Mouse (Mus musculus) embryonic facial prominence, embryonic 15.5 days (tissue): ENCODE measurements around the gene Vrk2. TPM values are rescaled to one million over a fixed set of nuclear protein-coding genes. Genes with fewer than 3 reads are reported as not detected.

Experiments
- ATAC-seq: fragments of 200-750 bp; cut with Nextera tagmentation; 2 replicates; pipeline ENCODE4 v1.8.0; 2017; ENCODE audit warnings: low read depth, moderate TSS enrichment; ENCODE audit not compliant: insufficient number of reproducible peaks, low FRiP score, low TSS enrichment
- H3K27ac ChIP-seq: fragments of 300-500 bp; sonication (generic); replicated peaks from 2 replicates; pipeline ENCODE4 v1.5.1; 2015; ENCODE audit warnings: mild to moderate bottlenecking, inconsistent platforms
- H3K27me3 ChIP-seq: fragments of 300-500 bp; sonication (generic); 2 replicates; pipeline ENCODE4 v1.6.1; 2015; ENCODE audit warnings: inconsistent platforms
- H3K36me3 ChIP-seq: fragments of 300-500 bp; sonication (generic); 2 replicates; pipeline ENCODE4 v1.6.1; 2015; ENCODE audit warnings: mild to moderate bottlenecking, inconsistent platforms
- H3K4me1 ChIP-seq: fragments of 300-500 bp; sonication (generic); 2 replicates; pipeline ENCODE4 v1.6.1; 2015; ENCODE audit warnings: inconsistent platforms
- H3K4me2 ChIP-seq: fragments of 300-500 bp; sonication (generic); replicated peaks from 2 replicates; pipeline ENCODE4 v1.6.1; 2015; ENCODE audit warnings: mild to moderate bottlenecking, inconsistent platforms
- H3K4me3 ChIP-seq: fragments of 300-500 bp; sonication (generic); replicated peaks from 2 replicates; pipeline ENCODE4 v1.5.1; 2015; ENCODE audit warnings: mild to moderate bottlenecking, inconsistent platforms
- H3K9ac ChIP-seq: fragments of 300-500 bp; sonication (generic); 2 replicates; pipeline ENCODE4 v1.6.1; 2015; ENCODE audit warnings: inconsistent platforms
- H3K9me3 ChIP-seq: fragments of 300-500 bp; sonication (generic); replicated peaks from 2 replicates; pipeline ENCODE4 v1.6.1; 2016; ENCODE audit warnings: inconsistent platforms
- WGBS: fragments of 180-500 bp; shearing (Covaris S2); methylation state at CpG from one replicate; pipeline ENCODE4 v1.1.7; 2015; 5-methylcytosine and 5-hydroxymethylcytosine counted together
- polyA plus RNA-seq: library from polyadenylated mRNA; unstranded; fragments of >200 nt; fragmentation: Nextera tagmentation; extraction: Ambion mirVana; gene quantifications from 2 replicates; pipeline ENCODE4 v1.2.1, GENCODE M21; 2015

The Vrk2 gene
- polyA plus RNA-seq = 20.3 and 21.2 TPM in 2 replicates

- H3K27ac ChIP-seq = peak within 1 kb of the TSS; percentile 87
- 1% methylated on average over 53 of the region's 60 CpGs for WGBS
- H3K9me3 ChIP-seq = no peaks in the 10 kb centered on the region
- peaks cover 6% of the 10 kb centered on the region for H3K4me1 ChIP-seq
- H3K4me3 ChIP-seq = peak within 1 kb of the TSS; percentile 68
- H3K9ac ChIP-seq = peak within 1 kb of the TSS; percentile 53; the same call in 1 of the 2 replicates
- H3K36me3 ChIP-seq = peaks cover 3% of the 10 kb centered on the region; the same call in 1 of the 2 replicates
- ATAC-seq = peak; percentile 98
- no peaks in the 10 kb centered on the region for H3K27me3 ChIP-seq
- peak within 1 kb of the TSS; percentile 55 for H3K4me2 ChIP-seq
Observed at GRCm38 (mm10) chr11:26593061-26594059, at the start of gene Vrk2, which contains the start of gene Gm6899. Gene Vrk2 (minus strand): TSS chr11:26593999. Gene Gm6899 (plus strand): TSS chr11:26593241.

- H3K36me3 ChIP-seq = no peaks in the 10 kb centered on the region
- H3K4me1 ChIP-seq = no peaks in the 10 kb centered on the region
- no peak overlapping the region for H3K4me3 ChIP-seq
- H3K27me3 ChIP-seq = no peaks in the 10 kb centered on the region
- H3K27ac ChIP-seq = no peak overlapping the region
- WGBS = 89% methylated on average over 1 of the region's 1 CpGs
- no peak for ATAC-seq
- H3K4me2 ChIP-seq = no peak overlapping the region
- no peaks in the 10 kb centered on the region for H3K9me3 ChIP-seq
- H3K9ac ChIP-seq = no peak overlapping the region
Observed at GRCm38 (mm10) chr11:26642141-26642540, 48.3 kb upstream of the Vrk2 start.

GRCm38 (mm10) chr11:26640314-26640785 lies 46.6 kb upstream of the Vrk2 start:
- H3K27ac ChIP-seq = no peak overlapping the region
- no peak for ATAC-seq
- no peak overlapping the region for H3K4me3 ChIP-seq
- H3K4me1 ChIP-seq = no peaks in the 10 kb centered on the region
- H3K36me3 ChIP-seq = no peaks in the 10 kb centered on the region
- no peaks in the 10 kb centered on the region for H3K27me3 ChIP-seq
- WGBS = 74% methylated on average over 8 of the region's 8 CpGs
- no peak overlapping the region for H3K9ac ChIP-seq
- H3K4me2 ChIP-seq = no peak overlapping the region
- no peaks in the 10 kb centered on the region for H3K9me3 ChIP-seq

GRCm38 (mm10) chr11:26636239-26636638 lies 42.4 kb upstream of the Vrk2 start:
- ATAC-seq = no peak
- Histone ChIP-seq H3K4me3 (no peak overlapping the region), H3K27me3 (no peaks in the 10 kb centered on the region), H3K4me2 (no peak overlapping the region), H3K27ac (no peak overlapping the region), H3K4me1 (no peaks in the 10 kb centered on the region), H3K9me3 (no peaks in the 10 kb centered on the region), H3K9ac (no peak overlapping the region), H3K36me3 (no peaks in the 10 kb centered on the region)
- WGBS = 77% methylated on average over 1 of the region's 1 CpGs

DNA sequence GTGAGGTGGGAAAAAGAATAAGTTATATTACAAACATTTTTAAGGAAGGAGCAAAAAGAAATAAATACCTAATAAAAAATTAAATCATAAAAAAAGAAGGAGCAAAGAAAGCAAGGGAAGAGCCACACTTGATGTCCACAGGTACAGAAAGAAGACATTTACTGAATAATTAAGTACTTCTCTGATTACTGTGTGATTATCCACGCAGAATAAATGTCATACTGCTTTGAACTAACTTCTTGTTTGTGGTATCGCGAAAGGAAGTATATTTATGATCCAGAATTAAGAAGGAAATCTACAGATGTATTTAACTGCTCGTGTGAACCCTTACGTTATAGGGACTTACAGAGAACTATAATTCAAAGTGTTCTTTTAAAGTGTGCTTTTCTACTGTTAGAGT lies 28.9 kb upstream of the Vrk2 start:
- no peaks in the 10 kb centered on the region for H3K4me1 ChIP-seq
- H3K4me2 ChIP-seq = no peak overlapping the region
- no peak overlapping the region for H3K4me3 ChIP-seq
- WGBS = 78% methylated on average over 5 of the region's 5 CpGs
- no peak overlapping the region for H3K27ac ChIP-seq
- no peaks in the 10 kb centered on the region for H3K27me3 ChIP-seq
- no peaks in the 10 kb centered on the region for H3K9me3 ChIP-seq
- no peaks in the 10 kb centered on the region for H3K36me3 ChIP-seq
- H3K9ac ChIP-seq = no peak overlapping the region
- ATAC-seq = no peak

- Histone ChIP-seq H3K4me2 (no peak overlapping the region), H3K9me3 (no peaks in the 10 kb centered on the region), H3K9ac (no peak overlapping the region), H3K27ac (no peak overlapping the region), H3K4me3 (no peak overlapping the region), H3K4me1 (no peaks in the 10 kb centered on the region), H3K27me3 (no peaks in the 10 kb centered on the region), H3K36me3 (no peaks in the 10 kb centered on the region)
- ATAC-seq = no peak
- 85% methylated on average over 2 of the region's 2 CpGs for WGBS
Observed at GRCm38 (mm10) chr11:26618475-26619223, 24.9 kb upstream of the Vrk2 start.

DNA sequence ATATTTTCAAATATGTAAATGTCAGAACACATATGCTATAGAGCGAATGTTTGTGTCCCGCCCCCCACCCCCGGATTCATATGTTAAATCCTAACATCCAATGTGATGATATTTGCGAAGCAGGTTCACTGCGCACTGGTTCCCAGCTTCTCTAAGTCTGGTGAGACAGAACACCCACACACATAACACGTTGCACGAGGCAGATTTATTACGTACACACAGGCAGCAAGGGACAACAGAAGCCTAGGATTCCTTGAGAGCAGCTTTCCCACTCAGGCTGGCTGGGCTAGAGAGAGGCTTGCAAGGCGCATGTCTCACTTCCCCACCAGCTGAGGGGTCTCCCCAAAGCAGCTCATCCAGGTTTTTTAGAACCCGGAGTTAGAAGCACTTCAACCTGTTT lies 15.0 kb upstream of the Vrk2 start:
- Histone ChIP-seq H3K4me2 (no peak overlapping the region), H3K27ac (no peak overlapping the region), H3K4me3 (no peak overlapping the region), H3K36me3 (no peaks in the 10 kb centered on the region), H3K9me3 (no peaks in the 10 kb centered on the region), H3K4me1 (no peaks in the 10 kb centered on the region), H3K27me3 (no peaks in the 10 kb centered on the region), H3K9ac (no peak overlapping the region)
- 68% methylated on average over 10 of the region's 10 CpGs for WGBS
- ATAC-seq = no peak

GRCm38 (mm10) chr11:26604061-26604655 lies 10.4 kb upstream of the Vrk2 start:
- Histone ChIP-seq H3K4me3 (no peak overlapping the region), H3K4me1 (no peaks in the 10 kb centered on the region), H3K4me2 (no peak overlapping the region), H3K36me3 (no peaks in the 10 kb centered on the region), H3K27me3 (no peaks in the 10 kb centered on the region), H3K27ac (no peak overlapping the region), H3K9ac (no peak overlapping the region), H3K9me3 (no peaks in the 10 kb centered on the region)
- WGBS = 97% methylated on average over 1 of the region's 1 CpGs
- no peak for ATAC-seq

GRCm38 (mm10) chr11:26601571-26602175 lies 7.9 kb upstream of the Vrk2 start:
- H3K9ac ChIP-seq = no peak overlapping the region
- no peak for ATAC-seq
- H3K27ac ChIP-seq = no peak overlapping the region
- no peak overlapping the region for H3K4me3 ChIP-seq
- no peaks in the 10 kb centered on the region for H3K36me3 ChIP-seq
- 82% methylated on average over 2 of the region's 2 CpGs for WGBS
- no peaks in the 10 kb centered on the region for H3K27me3 ChIP-seq
- H3K4me1 ChIP-seq = no peaks in the 10 kb centered on the region
- no peaks in the 10 kb centered on the region for H3K9me3 ChIP-seq
- H3K4me2 ChIP-seq = no peak overlapping the region

- Histone ChIP-seq H3K4me1 (no peaks in the 10 kb centered on the region), H3K9me3 (no peaks in the 10 kb centered on the region), H3K9ac (no peak overlapping the region), H3K36me3 (no peaks in the 10 kb centered on the region), H3K27ac (no peak overlapping the region), H3K4me2 (no peak overlapping the region), H3K4me3 (no peak overlapping the region), H3K27me3 (no peaks in the 10 kb centered on the region)
- 73% methylated on average over 4 of the region's 4 CpGs for WGBS
- ATAC-seq = no peak
Observed at GRCm38 (mm10) chr11:26600692-26601091, 6.9 kb upstream of the Vrk2 start.
